In the genomic region with DNA sequence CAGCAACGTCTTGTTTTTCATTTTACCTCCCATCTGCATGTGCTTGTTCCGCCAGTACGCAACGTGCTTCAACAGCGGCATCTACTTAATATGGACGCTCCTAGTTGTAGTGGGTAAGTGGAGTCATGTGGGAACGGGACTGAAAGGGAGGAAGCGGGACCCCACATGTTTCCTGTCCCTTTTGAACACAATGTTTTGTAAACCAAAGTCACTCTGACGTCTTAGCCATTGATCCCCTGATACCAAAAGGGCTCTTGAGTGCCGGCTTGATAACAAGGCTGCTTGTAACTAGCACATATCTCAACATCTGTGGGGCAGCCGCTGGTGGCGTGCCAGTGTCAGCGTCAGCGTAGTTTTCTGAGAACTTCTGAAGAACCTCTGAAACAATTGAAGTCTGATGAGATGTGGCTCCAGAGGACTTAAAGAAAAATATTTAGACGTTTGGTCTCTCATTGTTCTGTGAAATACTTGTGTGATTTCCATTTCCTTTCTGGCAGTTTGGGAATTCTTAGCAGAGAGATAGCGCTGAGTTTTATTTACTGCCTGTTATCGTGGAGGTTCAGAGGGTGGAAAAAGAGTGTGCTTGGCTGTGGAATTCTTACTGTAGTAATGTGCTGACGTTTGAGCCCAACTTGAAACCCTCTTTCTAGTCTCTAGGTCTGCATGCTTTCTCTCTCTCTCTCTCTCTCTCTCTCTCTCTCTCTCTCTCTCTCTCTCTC, we compare ENCODE assay signal across 8 mouse cellular contexts. TPM values are rescaled to one million over a fixed set of nuclear protein-coding genes. Genes with fewer than 3 reads are reported as not detected.
DNase-seq lines count a peak whose midpoint lies in the region; ATAC-seq and TF ChIP-seq lines count a peak whose summit lies in the region.

No protein-coding gene starts in this region.

- 10% methylated on average over 18 of the region's 18 CpGs for WGBS in heart, embryonic 10.5 days
- WGBS in lung, postnatal 0 days = 6% methylated on average over 18 of the region's 18 CpGs
- 2% methylated on average over 18 of the region's 18 CpGs for WGBS in spleen, adult 2 months

- peak; percentile 93 for ATAC-seq in lung, postnatal 0 days

- peak overlapping the region; percentile 48 for H3K4me2 ChIP-seq in lung, postnatal 0 days (replicated peaks; ENCODE audit: low read depth, low read length)

- H3K9me3 ChIP-seq in heart, embryonic 10.5 days = no peaks in the 10 kb centered on the region
- no peaks in the 10 kb centered on the region for H3K9me3 ChIP-seq in lung, postnatal 0 days (ENCODE audit: low read length)

- H3K4me1 ChIP-seq in heart, embryonic 10.5 days = peaks cover 6% of the 10 kb centered on the region; the same call in 1 of the 2 replicates
- H3K4me1 ChIP-seq in lung, postnatal 0 days (ENCODE audit: insufficient read depth, low read depth, low read length) = peaks cover 5% of the 10 kb centered on the region; the same call in 1 of the 2 replicates
- H3K4me1 ChIP-seq in spleen, adult 2 months (ENCODE audit: control insufficient read depth, insufficient read depth, insufficient read length) = 0 out of 2 replicates have a peak, but pooled peaks cover 6% of the 10 kb centered on the region

- DNase-seq in R1 (ENCODE audit: low read depth, low spot score) = peak; percentile 63
- DNase-seq in c-Kit-positive CD71-positive TER-119-positive erythroid progenitor cells, embryonic 14.5 days (ENCODE audit: low spot score) = peak; percentile 73
- DNase-seq in heart, embryonic 10.5 days (ENCODE audit: low spot score) = peak; percentile 85
- peak; percentile 49 to 61 for DNase-seq in kidney, adult 8-10 months
- DNase-seq in lung, postnatal 0 days (ENCODE audit: low spot score) = peak; percentile 88
- DNase-seq in spleen, adult 2 months (ENCODE audit: low read depth in 1 of 2, low spot score in 2 of 2) = peak; percentile 8 to 64
- no peak for DNase-seq in frontal cortex, adult 2 months (ENCODE audit: extremely low spot score in 1 of 2, low spot score in 1 of 2)
- DNase-seq in right cerebral cortex, postnatal 14 days = no peak

- peak overlapping the region; percentile 82 for H3K27ac ChIP-seq in heart, embryonic 10.5 days
- H3K27ac ChIP-seq in lung, postnatal 0 days (ENCODE audit: low read length) = peak overlapping the region; percentile 83
- peak overlapping the region; percentile 13; the same call in 1 of the 2 replicates for H3K27ac ChIP-seq in spleen, adult 2 months (ENCODE audit: insufficient read depth, low read length)

- H3K9ac ChIP-seq in lung, postnatal 0 days (replicated peaks; ENCODE audit: low read depth) = no peak overlapping the region

- H3K36me3 ChIP-seq in heart, embryonic 10.5 days = peaks cover 13% of the 10 kb centered on the region
- H3K36me3 ChIP-seq in lung, postnatal 0 days (ENCODE audit: insufficient read depth, low read length) = no peaks in the 10 kb centered on the region
- no peaks in the 10 kb centered on the region for H3K36me3 ChIP-seq in spleen, adult 2 months (ENCODE audit: control insufficient read depth, insufficient read depth, low read length)

- no peak; the same call in 1 of the 2 replicates for TF ChIP-seq CTCF in lung, postnatal 0 days (IDR thresholded peaks at IDR 0.05)
- no peak for TF ChIP-seq CTCF in spleen, adult 2 months (IDR thresholded peaks at IDR 0.05; ENCODE audit: extremely low read depth, insufficient read depth, insufficient read length, insufficient replicate concordance)

- peak; percentile 100 for TF ChIP-seq EP300 in lung, postnatal 0 days (IDR thresholded peaks at IDR 0.05)

- no peaks in the 10 kb centered on the region for H3K27me3 ChIP-seq in heart, embryonic 10.5 days (ENCODE audit: insufficient read depth, poor library complexity, severe bottlenecking)
- H3K27me3 ChIP-seq in lung, postnatal 0 days (replicated peaks; ENCODE audit: insufficient read depth, low read length) = no peaks in the 10 kb centered on the region
- no peaks in the 10 kb centered on the region for H3K27me3 ChIP-seq in spleen, adult 2 months (ENCODE audit: control insufficient read depth, insufficient read depth, low read length)

- TF ChIP-seq POLR2A in spleen, adult 2 months (IDR thresholded peaks at IDR 0.05; ENCODE audit: low read depth, low read length) = no peak

- peak overlapping the region; percentile 56 for H3K4me3 ChIP-seq in heart, embryonic 10.5 days
- H3K4me3 ChIP-seq in lung, postnatal 0 days (ENCODE audit: low read depth, low read length) = peak overlapping the region; percentile 20
- peak overlapping the region; percentile 41 for H3K4me3 ChIP-seq in spleen, adult 2 months (ENCODE audit: extremely low read depth, insufficient read depth, insufficient read length)

RNA-seq across cellular contexts. Expression of a gene that starts 12.1 kb away (rescaled TPM):
- polyA plus RNA-seq in heart, embryonic 10.5 days (2016; fragmentation: Nextera tagmentation; extraction: Ambion mirVana) = 25.0 and 32.8 TPM in 2 replicates
- polyA plus RNA-seq in lung, postnatal 0 days (2015; fragmentation: Nextera tagmentation; extraction: Ambion mirVana) = 53.8 and 92.9 TPM in 2 replicates
- 1.9 and 2.1 TPM in 2 replicates for polyA plus RNA-seq in spleen, adult 2 months (2012; rRNA removed)
- 4.6 and 5.3 TPM in 2 replicates for polyA plus RNA-seq in frontal cortex, adult 2 months (2012; rRNA removed)

RNA-seq across cellular contexts. Expression of a gene that starts 29.1 kb away (rescaled TPM):
- 492 and 664 TPM in 2 replicates for polyA plus RNA-seq in heart, embryonic 10.5 days (2016; fragmentation: Nextera tagmentation; extraction: Ambion mirVana)
- polyA plus RNA-seq in lung, postnatal 0 days (2015; fragmentation: Nextera tagmentation; extraction: Ambion mirVana) = 491 and 498 TPM in 2 replicates
- polyA plus RNA-seq in spleen, adult 2 months (2012; rRNA removed) = 576 and 618 TPM in 2 replicates
- 657 and 684 TPM in 2 replicates for polyA plus RNA-seq in frontal cortex, adult 2 months (2012; rRNA removed)

Comparison
In these comparisons a context has a peak if more than half of its experiments do, and no peak if none do; other contexts are left out.
1. DNase-seq: peak in R1 (single experiment), c-Kit-positive CD71-positive TER-119-positive erythroid progenitor cells, embryonic 14.5 days (single experiment), heart, embryonic 10.5 days (single experiment), kidney, adult 8-10 months (2 of 2), lung, postnatal 0 days (single experiment) and spleen, adult 2 months (2 of 2); none in frontal cortex, adult 2 months (0 of 2) and right cerebral cortex, postnatal 14 days (single experiment).
2. H3K27ac ChIP-seq: peak in every context shown above with its lines; median percentile 83 in lung, postnatal 0 days; 82 in heart, embryonic 10.5 days; 13 in spleen, adult 2 months.
3. Peak in every context shown above with its lines, with median percentiles within 50 percentile points of each other: H3K4me3 ChIP-seq.